Mouse (Mus musculus) intestine, embryonic 16.5 days (tissue): ENCODE measurements around the gene Xiap. TPM values are rescaled to one million over a fixed set of nuclear protein-coding genes. Genes with fewer than 3 reads are reported as not detected.

ENCODE experiments used
- ATAC-seq: fragments of 200-750 bp; cut with Nextera tagmentation; 2 replicates; pipeline ENCODE4 v1.8.0; 2017; ENCODE audit warnings: moderate TSS enrichment, moderate library complexity
- H3K27ac ChIP-seq: fragments of 300-500 bp; sonication (generic); 2 replicates; pipeline ENCODE4 v1.5.1; 2014; ENCODE audit warnings: mild to moderate bottlenecking, low read length
- H3K27me3 ChIP-seq: fragments of 300-500 bp; sonication (generic); replicated peaks from 2 replicates; pipeline ENCODE4 v1.6.1; 2014; ENCODE audit warnings: low read length, control low read depth, mixed read lengths; ENCODE audit not compliant: control insufficient read depth, insufficient read depth
- H3K36me3 ChIP-seq: fragments of 300-500 bp; sonication (generic); 2 replicates; pipeline ENCODE4 v1.6.1; 2014; ENCODE audit warnings: low read length, control low read depth; ENCODE audit not compliant: control insufficient read depth, insufficient read depth
- H3K4me1 ChIP-seq: fragments of 300-500 bp; sonication (generic); 2 replicates; pipeline ENCODE4 v1.6.1; 2014; ENCODE audit warnings: low read length, control low read depth, mixed read lengths; ENCODE audit not compliant: control insufficient read depth, insufficient read depth
- H3K4me2 ChIP-seq: fragments of 300-500 bp; sonication (generic); 2 replicates; pipeline ENCODE4 v1.6.1; 2014; ENCODE audit warnings: low read depth, low read length, control low read depth
- H3K4me3 ChIP-seq: fragments of 300-500 bp; sonication (generic); 2 replicates; pipeline ENCODE4 v1.5.1; 2014; ENCODE audit warnings: mild to moderate bottlenecking, low read length
- H3K9ac ChIP-seq: fragments of 300-500 bp; sonication (generic); 2 replicates; pipeline ENCODE4 v1.6.1; 2014; ENCODE audit warnings: low read depth, low read length
- H3K9me3 ChIP-seq: fragments of 300-500 bp; sonication (generic); 2 replicates; pipeline ENCODE4 v1.6.1; 2016; ENCODE audit warnings: low read length, control low read depth; ENCODE audit not compliant: control insufficient read depth
- WGBS: fragments of 180-500 bp; shearing (Covaris S2); extraction: QIAGEN DNeasy Blood & Tissue Kit; methylation state at CpG from one replicate; pipeline ENCODE4 v1.1.7; 2014; 5-methylcytosine and 5-hydroxymethylcytosine counted together
- polyA plus RNA-seq: library from polyadenylated mRNA; unstranded; fragments of >200 nt; fragmentation: Nextera tagmentation; extraction: Ambion mirVana; gene quantifications from 2 replicates; pipeline ENCODE4 v1.2.1, GENCODE M21; 2015

Xiap gene
- polyA plus RNA-seq, 1 experiment from 2014 or later, result 10.8 TPM

GRCm38 (mm10) chrX:42151903-42152369, 92.5 kb downstream of the Xiap start:
- Histone ChIP-seq H3K27me3 (no peaks in the 10 kb centered on the region), H3K4me1 (no peaks in the 10 kb centered on the region), H3K27ac (peak overlapping the region; percentile 93), H3K9me3 (no peaks in the 10 kb centered on the region), H3K9ac (peak overlapping the region; percentile 72), H3K36me3 (no peaks in the 10 kb centered on the region), H3K4me3 (peak overlapping the region; percentile 62), H3K4me2 (peak overlapping the region; percentile 47)
- WGBS, result 14% methylated on average over 17 of the region's 17 CpGs
- peak; percentile 67 for ATAC-seq

DNA sequence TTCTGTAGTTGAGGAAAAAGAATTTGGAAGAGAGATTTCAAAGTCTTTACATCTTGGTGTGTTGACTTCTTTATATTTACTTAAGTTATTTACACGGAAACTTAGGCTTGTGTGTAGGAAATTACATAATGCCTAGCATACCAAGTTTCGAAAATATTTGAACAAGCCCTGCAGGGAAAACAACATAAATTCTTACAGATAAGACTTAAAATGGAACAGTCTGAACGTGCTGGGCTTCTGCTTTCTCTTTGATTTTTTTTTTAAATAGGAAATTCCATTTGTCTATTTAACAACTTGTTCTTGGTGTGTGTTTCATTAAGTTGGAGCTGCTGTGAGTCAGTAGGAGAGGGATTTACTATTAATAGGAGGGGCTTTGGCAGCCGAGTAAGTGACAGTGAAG, 93.6 kb downstream of the Xiap start:
- no peak for ATAC-seq
- WGBS, result 19% methylated on average over 4 of the region's 4 CpGs
- no peak overlapping the region for H3K27ac ChIP-seq
- peak overlapping the region; percentile 47 for H3K4me2 ChIP-seq
- H3K4me1 ChIP-seq, result no peaks in the 10 kb centered on the region
- no peaks in the 10 kb centered on the region for H3K27me3 ChIP-seq
- H3K4me3 ChIP-seq, result peak overlapping the region; percentile 28
- no peaks in the 10 kb centered on the region for H3K36me3 ChIP-seq
- no peaks in the 10 kb centered on the region for H3K9me3 ChIP-seq
- H3K9ac ChIP-seq, result no peak overlapping the region

Other genes starting within 250 kb of the Xiap start
- gene Thoc2, start 139.0 kb upstream of the Xiap start, polyA plus RNA-seq, result 52.1 and 61.4 TPM in 2 replicates
- gene Stag2, start 89.6 kb downstream of the Xiap start, polyA plus RNA-seq, result 23.0 and 25.7 TPM in 2 replicates